Mouse (Mus musculus): ENCODE data around the gene Tmem132d. TPM values are rescaled to one million over a fixed set of nuclear protein-coding genes. Genes with fewer than 3 reads are reported as not detected.

Tmem132d gene
- polyA plus RNA-seq, 1 experiment from 2014 or later: 0.02 TPM

GRCm38 (mm10) chr5:128407546-128407945, 25.3 kb downstream of the Tmem132d start:
- Histone ChIP-seq H3K4me1 (replicated peaks) (no peaks in the 10 kb centered on the region), H3K9me3 (replicated peaks) (peaks cover 22% of the 10 kb centered on the region), H3K27ac (no peak overlapping the region), H3K4me2 (no peak overlapping the region), H3K9ac (no peak overlapping the region), H3K27me3 (no peaks in the 10 kb centered on the region), H3K36me3 (no peaks in the 10 kb centered on the region), H3K4me3 (replicated peaks) (no peak overlapping the region)
- 68% methylated on average over 9 of the region's 9 CpGs for WGBS (ENCODE audit: insufficient replicate concordance)
- ATAC-seq (ENCODE audit: low read depth) (no peak), DNase-seq (no peak)

- H3K36me3 ChIP-seq: no peaks in the 10 kb centered on the region
- ATAC-seq (ENCODE audit: low read depth) (no peak), DNase-seq (no peak)
- no peaks in the 10 kb centered on the region for H3K27me3 ChIP-seq
- no peak overlapping the region for H3K27ac ChIP-seq
- WGBS (ENCODE audit: insufficient replicate concordance): 77% methylated on average over 8 of the region's 8 CpGs
- no peak overlapping the region for H3K9ac ChIP-seq
- H3K4me1 ChIP-seq (replicated peaks): no peaks in the 10 kb centered on the region
- no peak overlapping the region for H3K4me2 ChIP-seq
- H3K4me3 ChIP-seq (replicated peaks): no peak overlapping the region
- peaks cover 37% of the 10 kb centered on the region for H3K9me3 ChIP-seq (replicated peaks)
These were observed 27.8 kb downstream of the Tmem132d start for GRCm38 (mm10) chr5:128405071-128405470.

- no peak for ATAC-seq (ENCODE audit: low read depth)
- Histone ChIP-seq H3K4me3 (replicated peaks) (no peak overlapping the region), H3K4me1 (replicated peaks) (no peaks in the 10 kb centered on the region), H3K27me3 (no peaks in the 10 kb centered on the region), H3K36me3 (no peaks in the 10 kb centered on the region), H3K9ac (no peak overlapping the region), H3K4me2 (no peak overlapping the region), H3K27ac (no peak overlapping the region), H3K9me3 (replicated peaks) (peaks cover 37% of the 10 kb centered on the region)
- WGBS (ENCODE audit: insufficient replicate concordance): 71% methylated on average over 3 of the region's 3 CpGs
- no peak for DNase-seq
These were observed 28.7 kb downstream of the Tmem132d start for GRCm38 (mm10) chr5:128404223-128404622.

- Histone ChIP-seq H3K9ac (no peak overlapping the region), H3K4me2 (no peak overlapping the region), H3K27me3 (no peaks in the 10 kb centered on the region), H3K4me1 (replicated peaks) (no peaks in the 10 kb centered on the region), H3K36me3 (no peaks in the 10 kb centered on the region), H3K4me3 (replicated peaks) (no peak overlapping the region), H3K9me3 (replicated peaks) (peaks cover 44% of the 10 kb centered on the region), H3K27ac (no peak overlapping the region)
- ATAC-seq (ENCODE audit: low read depth) (no peak), DNase-seq (no peak)
- 60% methylated on average over 3 of the region's 3 CpGs for whole genome bisulfite sequencing (ENCODE audit: insufficient replicate concordance)
These were observed 40.5 kb downstream of the Tmem132d start for GRCm38 (mm10) chr5:128392372-128392771.

- Histone ChIP-seq H3K27me3 (no peaks in the 10 kb centered on the region), H3K9me3 (replicated peaks) (peaks cover 25% of the 10 kb centered on the region), H3K4me3 (replicated peaks) (no peak overlapping the region), H3K27ac (no peak overlapping the region), H3K4me1 (replicated peaks) (no peaks in the 10 kb centered on the region), H3K9ac (no peak overlapping the region), H3K4me2 (no peak overlapping the region), H3K36me3 (no peaks in the 10 kb centered on the region)
- WGBS (ENCODE audit: insufficient replicate concordance): 38% methylated on average over 4 of the region's 4 CpGs
- DNase-seq (no peak), ATAC-seq (ENCODE audit: low read depth) (no peak)
These were observed 43.2 kb downstream of the Tmem132d start for GRCm38 (mm10) chr5:128389665-128390064.

GRCm38 (mm10) chr5:128388358-128389141, 44.3 kb downstream of the Tmem132d start:
- ATAC-seq (ENCODE audit: low read depth): no peak
- Histone ChIP-seq H3K9ac (no peak overlapping the region), H3K27ac (no peak overlapping the region), H3K9me3 (replicated peaks) (peaks cover 27% of the 10 kb centered on the region), H3K36me3 (no peaks in the 10 kb centered on the region), H3K4me3 (replicated peaks) (no peak overlapping the region), H3K27me3 (no peaks in the 10 kb centered on the region), H3K4me1 (replicated peaks) (no peaks in the 10 kb centered on the region), H3K4me2 (no peak overlapping the region)
- DNase-seq: no peak
- 62% methylated on average over 7 of the region's 7 CpGs for WGBS (ENCODE audit: insufficient replicate concordance)

GRCm38 (mm10) chr5:128369814-128370213, 63.1 kb downstream of the Tmem132d start:
- no peak for ATAC-seq (ENCODE audit: low read depth)
- Histone ChIP-seq H3K27me3 (no peaks in the 10 kb centered on the region), H3K27ac (no peak overlapping the region), H3K4me1 (replicated peaks) (no peaks in the 10 kb centered on the region), H3K9me3 (replicated peaks) (peaks cover 20% of the 10 kb centered on the region), H3K4me3 (replicated peaks) (no peak overlapping the region), H3K9ac (no peak overlapping the region), H3K36me3 (no peaks in the 10 kb centered on the region), H3K4me2 (no peak overlapping the region)
- WGBS (ENCODE audit: insufficient replicate concordance): 73% methylated on average over 3 of the region's 3 CpGs
- no peak for DNase-seq

GRCm38 (mm10) chr5:128369111-128369510, 63.8 kb downstream of the Tmem132d start:
- Histone ChIP-seq H3K4me2 (no peak overlapping the region), H3K9me3 (replicated peaks) (peaks cover 20% of the 10 kb centered on the region), H3K27me3 (no peaks in the 10 kb centered on the region), H3K36me3 (no peaks in the 10 kb centered on the region), H3K9ac (no peak overlapping the region), H3K27ac (no peak overlapping the region), H3K4me3 (replicated peaks) (no peak overlapping the region), H3K4me1 (replicated peaks) (no peaks in the 10 kb centered on the region)
- 80% methylated on average over 7 of the region's 7 CpGs for WGBS (ENCODE audit: insufficient replicate concordance)
- ATAC-seq (ENCODE audit: low read depth) (no peak), DNase-seq (no peak)

- Histone ChIP-seq H3K4me3 (replicated peaks) (no peak overlapping the region), H3K9ac (no peak overlapping the region), H3K27ac (no peak overlapping the region), H3K36me3 (no peaks in the 10 kb centered on the region), H3K9me3 (replicated peaks) (peaks cover 13% of the 10 kb centered on the region), H3K4me1 (replicated peaks) (no peaks in the 10 kb centered on the region), H3K4me2 (no peak overlapping the region), H3K27me3 (no peaks in the 10 kb centered on the region)
- ATAC-seq (ENCODE audit: low read depth) (no peak), DNase-seq (no peak)
- 61% methylated on average over 3 of the region's 3 CpGs for WGBS (ENCODE audit: insufficient replicate concordance)
These were observed 67.5 kb downstream of the Tmem132d start for GRCm38 (mm10) chr5:128365261-128365985.

GRCm38 (mm10) chr5:128360946-128361675, 71.8 kb downstream of the Tmem132d start:
- H3K4me1 ChIP-seq (replicated peaks): no peaks in the 10 kb centered on the region
- WGBS (ENCODE audit: insufficient replicate concordance): 58% methylated on average over 23 of the region's 23 CpGs
- ATAC-seq (ENCODE audit: low read depth): no peak

GRCm38 (mm10) chr5:128348835-128349234, 84.0 kb downstream of the Tmem132d start:
- Histone ChIP-seq H3K36me3 (no peaks in the 10 kb centered on the region), H3K9ac (no peak overlapping the region), H3K4me3 (replicated peaks) (no peak overlapping the region), H3K4me1 (replicated peaks) (no peaks in the 10 kb centered on the region), H3K9me3 (replicated peaks) (peaks cover 15% of the 10 kb centered on the region), H3K27me3 (no peaks in the 10 kb centered on the region), H3K27ac (no peak overlapping the region), H3K4me2 (no peak overlapping the region)
- 34% methylated on average over 2 of the region's 2 CpGs for WGBS (ENCODE audit: insufficient replicate concordance)
- DNase-seq (no peak), ATAC-seq (ENCODE audit: low read depth) (no peak)

More at GRCm38 (mm10) chr5:128360946-128361675, 71.8 kb downstream of the Tmem132d start:
- Histone ChIP-seq H3K9me3 (replicated peaks) (peaks cover 7% of the 10 kb centered on the region), H3K9ac (no peak overlapping the region), H3K36me3 (no peaks in the 10 kb centered on the region), H3K4me3 (replicated peaks) (no peak overlapping the region), H3K27ac (no peak overlapping the region), H3K27me3 (no peaks in the 10 kb centered on the region), H3K4me2 (no peak overlapping the region)
- no peak for DNase-seq
